Mouse (Mus musculus) cerebellum, adult 2 months (tissue): ENCODE data around the gene Mettl17. TPM values are rescaled to one million over a fixed set of nuclear protein-coding genes. Genes with fewer than 3 reads are reported as not detected.
"Not testable (repeated sequence)": the region's sequence is repeated elsewhere in the genome, so short reads cannot be mapped to it uniquely, and the experiment has no call there.

Experiments used
- DNase-seq, 2 experiments: peaks; one replicate each; pipeline ENCODE4 v3.0.0; 2021
- H3K27ac ChIP-seq: fragments of 200-500 bp; 2 replicates; pipeline ENCODE4 v1.5.1; 2012; ENCODE audit warnings: low read length, control low read depth, inconsistent platforms; ENCODE audit not compliant: insufficient read depth
- H3K27me3 ChIP-seq: fragments of 200-500 bp; 2 replicates; pipeline ENCODE4 v1.6.1; 2012; ENCODE audit warnings: inconsistent platforms, mild to moderate bottlenecking, low read length, moderate library complexity; ENCODE audit not compliant: control insufficient read depth, insufficient read depth
- H3K4me1 ChIP-seq: fragments of 200-500 bp; 2 replicates; pipeline ENCODE4 v1.6.1; 2011; ENCODE audit warnings: low read length; ENCODE audit not compliant: control insufficient read depth, insufficient read depth
- H3K4me3 ChIP-seq: fragments of 200-500 bp; replicated peaks from 2 replicates; pipeline ENCODE3; 2011; ENCODE audit warnings: mild to moderate bottlenecking, low read depth, low read length, control low read depth; ENCODE audit not compliant: insufficient read depth
- CTCF ChIP-seq: fragments of 200-500 bp; IDR thresholded peaks from 2 replicates; pipeline ENCODE4 v1.5.1; 2011; ENCODE audit warnings: low read depth, mild to moderate bottlenecking, control low read depth, low read length, moderate library complexity, borderline replicate concordance; ENCODE audit not compliant: insufficient read depth
- POLR2A ChIP-seq: fragments of 200-500 bp; IDR thresholded peaks from 2 replicates; pipeline ENCODE4 v1.6.1; 2011; ENCODE audit warnings: low read length, control low read depth, borderline replicate concordance; ENCODE audit not compliant: insufficient read depth
- WGBS: fragments of 180-500 bp; shearing (Covaris S2); methylation state at CpG from one replicate; pipeline ENCODE4 v1.1.7; 2018; 5-methylcytosine and 5-hydroxymethylcytosine counted together
- polyA plus RNA-seq: library from polyadenylated mRNA; depleted of rRNA; stranded (reverse); fragments of >200 nt; gene quantifications from 2 replicates; pipeline ENCODE4 v1.2.3, GENCODE M21; 2012

The Mettl17 gene
- polyA plus RNA-seq, 1 experiment = 52.5 TPM

DNA sequence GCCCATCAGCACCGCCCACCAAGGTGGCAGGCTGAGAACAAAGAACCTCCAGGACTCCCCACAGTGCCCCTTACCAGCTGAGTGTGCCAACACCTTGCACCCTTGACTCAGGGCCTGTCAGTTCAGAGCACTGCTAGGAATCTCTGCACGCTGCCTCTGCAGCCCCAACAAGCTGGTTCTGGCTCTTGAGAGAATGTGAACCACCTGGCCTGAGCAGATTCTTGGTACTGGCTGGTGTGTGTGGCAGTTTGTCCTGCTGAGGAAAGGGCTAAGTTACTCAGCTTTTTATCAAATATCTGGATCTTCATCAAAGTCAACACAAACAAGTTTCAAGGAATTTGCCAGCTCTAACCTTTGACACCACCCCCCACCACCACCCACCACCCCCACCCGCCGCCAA, 38.9 kb downstream of the Mettl17 start:
- no peaks in the 10 kb centered on the region for H3K4me1 ChIP-seq
- TF ChIP-seq POLR2A = no peak
- no peak for TF ChIP-seq CTCF
- DNase-seq = no peak
- no peak overlapping the region for H3K4me3 ChIP-seq
- no peaks in the 10 kb centered on the region for H3K27me3 ChIP-seq
- no peak overlapping the region for H3K27ac ChIP-seq
- 76% methylated on average over 4 of the region's 4 CpGs for WGBS

DNA sequence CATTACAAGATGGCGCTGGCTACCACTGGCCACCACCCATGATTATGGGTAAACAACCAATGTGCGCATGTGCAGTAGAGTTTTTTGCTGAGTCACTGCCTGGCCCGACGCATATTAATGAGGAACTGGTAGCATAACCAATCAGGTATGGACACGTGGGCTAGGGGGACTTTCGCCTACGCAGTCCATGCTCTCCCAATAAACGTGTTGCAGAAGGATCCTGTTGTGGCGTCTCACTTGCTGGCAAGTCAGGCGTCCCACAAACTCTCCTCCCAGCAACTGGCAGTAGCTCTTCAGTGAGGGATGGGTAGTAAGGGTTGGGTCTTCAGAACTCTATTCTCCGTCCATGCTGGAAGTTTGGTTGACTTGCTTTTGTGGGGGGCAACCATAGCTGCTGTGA, 42.3 kb downstream of the Mettl17 start:
- H3K27me3 ChIP-seq, DNase-seq, H3K27ac ChIP-seq, H3K4me3 ChIP-seq, H3K4me1 ChIP-seq: not testable (repeated sequence)
- WGBS = 93% methylated on average over 11 of the region's 11 CpGs

DNA sequence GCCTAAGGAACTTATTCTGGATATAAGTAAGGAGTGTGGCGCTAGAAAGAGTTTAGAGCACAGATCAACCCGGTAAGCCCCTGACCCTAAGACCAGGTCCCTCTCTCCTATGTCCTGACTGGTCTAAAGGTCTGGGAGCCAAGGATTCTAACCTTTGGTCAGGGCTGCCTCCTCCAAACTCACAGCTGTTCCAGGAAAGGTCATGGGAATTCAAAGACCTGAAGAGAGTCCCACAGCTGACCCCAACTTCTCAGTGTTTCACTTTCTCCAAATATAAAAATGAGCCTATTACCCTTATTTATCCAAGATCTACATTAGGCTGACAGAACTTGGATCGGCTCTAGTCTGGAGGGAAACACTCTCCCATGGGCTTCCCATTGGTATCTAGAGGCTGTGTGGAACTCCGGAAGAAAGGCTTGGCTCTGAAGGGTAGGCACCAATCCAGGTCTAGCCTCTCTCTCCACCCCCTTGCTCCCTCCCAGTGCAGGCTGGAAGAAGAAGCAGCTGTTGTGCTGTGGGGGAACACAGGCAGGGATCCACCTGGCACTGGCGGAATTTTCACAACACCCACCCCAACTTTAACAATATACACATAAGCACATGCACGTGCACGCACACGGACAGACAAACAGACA, 44.8 kb downstream of the Mettl17 start:
- TF ChIP-seq POLR2A (no peak), CTCF (no peak)
- no peak overlapping the region for H3K4me3 ChIP-seq
- peak in 1 of 2 experiments; percentile 41 for DNase-seq
- no peaks in the 10 kb centered on the region for H3K27me3 ChIP-seq
- H3K27ac ChIP-seq = peak overlapping the region; percentile 0; the same call in 1 of the 2 replicates
- 26% methylated on average over 8 of the region's 8 CpGs for WGBS
- H3K4me1 ChIP-seq = no peaks in the 10 kb centered on the region

DNA sequence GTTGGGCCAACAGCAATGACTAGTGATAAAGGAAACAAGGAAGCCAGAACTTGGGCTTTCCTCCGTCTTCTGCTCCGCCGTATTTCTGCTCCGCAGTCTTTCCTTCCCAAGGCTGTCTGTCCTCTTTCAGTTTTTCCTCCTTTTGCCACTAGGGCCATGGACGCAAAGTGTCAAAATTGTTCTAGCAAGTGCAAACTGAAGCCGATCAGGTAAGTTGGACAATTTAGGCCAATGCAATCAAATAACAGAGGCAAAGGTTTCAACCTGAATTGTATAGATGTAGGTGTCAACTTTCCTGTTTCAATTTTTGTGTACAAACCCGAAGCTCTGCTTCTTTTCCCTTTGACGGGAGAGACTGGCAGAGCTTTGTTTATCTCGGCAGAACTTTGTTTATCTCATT, 45.3 kb downstream of the Mettl17 start:
- Histone ChIP-seq H3K27ac (peak overlapping the region; percentile 0; the same call in 1 of the 2 replicates), H3K4me1 (no peaks in the 10 kb centered on the region), H3K4me3 (no peak overlapping the region), H3K27me3 (no peaks in the 10 kb centered on the region)
- TF ChIP-seq POLR2A (no peak), CTCF (no peak)
- 29% methylated on average over 9 of the region's 9 CpGs for WGBS
- DNase-seq = no peak

DNA sequence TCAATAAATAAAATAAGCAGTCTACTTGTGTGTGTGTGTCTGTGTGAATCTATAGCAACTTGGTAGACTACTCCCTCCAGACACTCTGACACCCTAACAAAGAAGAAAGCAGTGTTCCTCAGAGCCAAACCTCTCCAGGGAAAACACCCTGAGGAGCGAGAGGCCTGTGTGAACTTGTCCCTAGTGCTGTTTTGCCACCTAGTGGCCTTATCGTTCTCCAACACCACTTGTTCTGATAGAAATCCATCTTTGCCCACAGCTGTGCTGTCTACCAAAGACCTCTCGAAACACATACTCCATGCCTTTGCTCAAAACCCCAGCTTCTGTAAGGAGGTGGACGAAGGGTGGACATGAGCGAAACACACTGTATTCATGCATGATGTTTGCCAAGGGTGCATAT, 46.2 kb downstream of the Mettl17 start:
- WGBS = 36% methylated on average over 5 of the region's 5 CpGs
- TF ChIP-seq POLR2A (no peak), CTCF (peak; percentile 73)
- no peak overlapping the region for H3K27ac ChIP-seq
- H3K4me3 ChIP-seq = no peak overlapping the region
- peak; percentile 45 to 59 for DNase-seq
- no peaks in the 10 kb centered on the region for H3K4me1 ChIP-seq
- no peaks in the 10 kb centered on the region for H3K27me3 ChIP-seq

DNA sequence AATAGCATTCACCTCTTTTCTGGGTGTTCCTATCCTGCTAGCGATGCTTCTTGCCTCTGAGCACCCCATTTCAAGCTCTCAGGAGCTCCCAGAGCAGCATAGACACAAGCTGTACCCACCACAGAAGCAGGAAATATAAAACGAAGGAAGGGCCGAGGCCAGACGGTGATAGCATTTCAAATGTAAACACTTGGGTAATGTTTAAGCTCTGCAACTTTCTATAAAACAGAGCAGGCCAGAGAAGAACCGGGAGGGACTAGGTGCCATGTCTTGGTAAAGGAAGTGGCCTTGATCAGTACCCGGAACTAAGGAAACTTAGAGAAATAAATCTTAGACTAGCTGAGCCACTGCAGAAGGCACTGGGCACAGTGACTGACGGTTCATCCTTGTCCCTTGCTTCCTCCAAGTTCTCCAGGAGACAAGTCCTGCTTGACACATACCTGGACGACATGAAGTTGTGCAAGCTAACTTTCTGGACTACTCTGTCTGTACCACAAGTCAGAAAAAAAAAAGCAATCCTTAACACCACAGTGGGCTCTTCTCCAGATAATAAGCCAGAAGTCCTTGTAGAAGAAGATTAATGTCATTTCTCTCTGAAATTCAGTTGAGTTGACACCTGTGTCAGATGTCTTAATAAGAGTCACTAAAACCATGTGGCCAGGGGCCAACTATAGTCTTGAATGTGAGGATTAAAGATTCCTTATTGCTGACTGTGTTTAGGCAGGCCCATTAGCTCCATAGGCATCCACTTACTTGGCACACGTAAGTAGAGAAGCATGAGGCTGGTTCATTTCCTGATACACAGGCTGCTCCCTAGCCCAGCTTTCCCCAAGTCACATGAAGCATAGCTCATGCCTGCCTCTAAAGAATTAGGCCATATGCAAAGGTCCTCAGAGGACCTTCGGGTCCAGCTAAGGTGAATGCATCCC, 47.7 kb downstream of the Mettl17 start:
- no peak for TF ChIP-seq CTCF
- TF ChIP-seq POLR2A = no peak
- Histone ChIP-seq H3K27me3 (no peaks in the 10 kb centered on the region), H3K27ac (no peak overlapping the region), H3K4me1 (no peaks in the 10 kb centered on the region), H3K4me3 (no peak overlapping the region)
- no peak for DNase-seq
- WGBS = 80% methylated on average over 10 of the region's 10 CpGs

DNA sequence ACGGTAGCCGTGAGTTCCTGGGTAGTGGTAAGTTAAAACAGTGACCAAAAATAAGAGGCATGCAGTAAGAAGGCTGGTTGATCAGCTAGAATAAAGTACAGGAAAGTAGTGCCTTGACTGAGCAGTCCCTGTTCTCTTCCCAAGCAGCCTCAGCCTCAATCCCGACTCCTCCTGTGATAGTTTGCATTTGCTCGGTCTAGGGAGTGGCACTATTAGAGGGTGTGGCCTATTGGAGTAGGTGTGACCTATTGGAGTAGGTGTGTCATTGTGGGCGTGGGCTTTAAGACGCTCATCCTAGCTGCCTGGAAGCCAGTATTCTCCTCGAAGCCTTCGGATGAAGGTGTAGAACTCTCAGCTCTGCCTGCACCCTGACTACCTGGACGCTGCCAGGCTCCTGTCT, 54.4 kb downstream of the Mettl17 start:
- no peaks in the 10 kb centered on the region for H3K4me1 ChIP-seq
- no peaks in the 10 kb centered on the region for H3K27me3 ChIP-seq
- DNase-seq = no peak
- no peak overlapping the region for H3K4me3 ChIP-seq
- TF ChIP-seq CTCF (no peak), POLR2A (no peak)
- 84% methylated on average over 9 of the region's 9 CpGs for WGBS
- no peak overlapping the region for H3K27ac ChIP-seq
